Mouse (Mus musculus): Measurements from ENCODE around the gene Sdc1.

Gene Sdc1

DNA sequence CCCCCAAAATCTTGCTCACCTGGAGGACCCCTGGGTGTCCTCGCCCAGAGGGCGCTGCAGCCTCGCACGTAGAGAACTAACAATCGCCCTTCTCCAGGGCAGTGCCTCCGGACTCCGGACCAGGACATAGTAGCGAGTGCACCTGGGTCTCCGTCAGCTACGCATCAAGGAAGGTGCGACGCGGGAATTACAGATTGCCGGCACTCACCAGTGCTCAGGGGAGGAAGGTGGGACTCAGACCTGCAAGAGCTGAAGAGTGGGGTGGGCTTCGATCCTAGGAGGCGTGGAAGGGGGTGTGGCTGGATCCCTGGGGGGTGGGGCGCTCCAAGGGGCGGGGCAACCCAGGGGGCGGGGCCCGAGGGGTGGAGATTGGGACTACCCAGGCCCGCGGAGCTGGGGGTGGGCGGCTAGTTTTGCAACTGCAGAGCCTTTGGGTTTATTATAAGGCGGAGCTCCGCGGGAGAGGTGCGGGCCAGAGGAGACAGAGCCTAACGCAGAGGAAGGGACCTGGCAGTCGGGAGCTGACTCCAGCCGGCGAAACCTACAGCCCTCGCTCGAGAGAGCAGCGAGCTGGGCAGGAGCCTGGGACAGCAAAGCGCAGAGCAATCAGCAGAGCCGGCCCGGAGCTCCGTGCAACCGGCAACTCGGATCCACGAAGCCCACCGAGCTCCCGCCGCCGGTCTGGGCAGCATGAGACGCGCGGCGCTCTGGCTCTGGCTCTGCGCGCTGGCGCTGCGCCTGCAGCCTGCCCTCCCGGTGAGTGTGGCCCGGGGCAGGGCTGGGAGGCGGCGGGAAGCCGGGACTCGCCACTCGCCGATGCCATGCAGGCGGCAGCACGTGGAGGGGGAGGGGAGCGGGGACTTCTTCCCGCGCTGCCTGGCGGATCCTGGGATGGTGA, at the start of gene Sdc1:
TSS of gene Sdc1 (plus strand) at position 378 of the 898 bp plus-strand sequence.
- DNase-seq: peak; percentile 56 to 69

DNA sequence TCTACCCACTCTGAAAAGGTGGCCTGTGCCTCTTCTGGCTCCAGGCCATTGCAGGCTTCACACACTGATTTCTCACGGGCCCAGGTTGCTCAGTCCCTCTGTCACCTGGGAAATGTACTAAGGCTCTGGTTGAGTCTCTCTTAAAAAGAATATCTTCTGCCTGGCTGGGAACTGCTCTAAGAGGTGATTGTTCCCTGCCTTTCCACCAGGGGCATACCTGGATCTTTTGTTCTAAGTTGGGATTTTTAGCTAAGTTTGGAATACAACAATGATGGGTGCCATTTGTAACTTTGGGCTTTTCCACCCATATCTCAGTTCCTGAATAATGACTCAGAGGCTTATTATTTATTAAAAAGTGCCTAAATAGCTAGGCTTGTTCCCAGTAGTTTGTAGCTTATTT, 44.2 kb upstream of the Sdc1 start:
- no peak for DNase-seq

DNA sequence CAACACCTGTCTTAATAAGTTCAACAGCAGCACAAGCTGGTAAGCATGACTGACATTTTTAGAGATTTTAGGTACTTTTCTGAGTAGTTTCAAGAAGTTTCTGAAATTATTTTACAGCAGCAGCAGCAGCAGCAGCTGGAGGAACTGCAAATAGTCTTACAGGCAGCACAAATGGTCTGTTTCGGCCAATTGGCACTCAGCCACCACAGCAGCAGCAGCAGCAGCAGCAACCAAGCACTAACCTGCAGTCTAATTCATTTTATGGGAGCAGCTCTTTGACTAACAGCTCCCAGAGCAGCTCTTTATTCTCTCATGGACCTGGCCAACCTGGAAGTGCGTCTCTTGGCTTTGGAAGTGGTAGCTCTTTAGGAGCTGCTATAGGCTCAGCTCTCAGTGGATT, 42.4 kb upstream of the Sdc1 start:
- peak; percentile 7 to 14 for DNase-seq

DNA sequence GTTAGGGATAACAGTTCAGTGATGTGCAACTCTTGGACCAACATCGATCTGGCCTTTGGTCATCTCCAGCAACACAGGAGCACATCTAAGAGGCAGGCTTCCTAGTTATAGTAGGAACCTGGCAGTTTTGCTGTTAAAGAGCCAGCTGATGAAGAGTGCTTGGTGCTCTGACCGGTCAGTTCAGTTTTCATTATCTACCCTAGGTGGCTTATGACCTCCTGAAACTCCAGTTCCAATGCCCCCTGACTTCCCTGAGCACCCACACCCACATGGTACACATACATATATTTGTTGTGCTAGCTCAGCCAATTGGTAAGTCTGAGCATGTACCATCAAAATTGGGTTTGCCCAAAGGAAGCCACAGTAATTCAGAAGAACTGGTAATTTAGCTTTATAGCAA, 17.5 kb upstream of the Sdc1 start:
- no peak for DNase-seq

DNA sequence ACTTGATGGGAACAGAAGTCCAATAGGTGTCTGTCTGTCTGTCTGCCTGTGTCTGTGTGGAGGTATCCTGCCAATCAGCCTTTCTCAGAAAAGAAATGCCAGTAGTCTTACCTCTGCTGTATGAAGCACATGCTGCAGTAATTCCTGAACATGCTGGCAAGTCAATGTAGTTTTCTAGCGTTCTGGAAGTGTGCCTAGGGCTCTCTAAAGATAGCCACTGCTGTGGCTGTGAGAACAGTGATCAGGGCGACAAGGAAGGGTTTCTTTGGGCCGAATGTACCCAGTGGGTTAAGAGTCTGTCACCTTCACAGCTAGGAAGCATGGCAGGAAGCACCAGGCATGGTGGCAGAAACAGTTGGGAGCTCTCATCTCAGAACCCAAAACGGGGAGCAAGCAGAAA, 17.0 kb upstream of the Sdc1 start:
- no peak for DNase-seq

DNA sequence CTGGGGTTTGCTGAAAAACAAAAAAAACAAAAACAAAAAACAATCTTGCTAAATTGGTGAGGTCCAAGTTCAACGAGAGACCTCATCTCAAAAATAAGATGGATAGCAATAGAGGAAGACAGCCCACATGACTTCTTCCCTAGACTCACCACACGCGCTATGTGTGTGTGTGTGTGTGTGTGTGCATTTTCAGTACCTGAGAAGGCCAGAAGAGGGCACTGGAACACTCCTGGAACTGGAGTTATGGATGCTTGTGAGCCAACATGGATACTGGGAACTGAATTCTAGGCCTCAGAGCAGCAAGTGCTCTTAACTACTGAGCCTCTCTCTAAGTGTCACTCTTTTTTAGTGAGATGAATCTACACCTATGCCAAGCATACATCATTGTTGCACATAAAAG, 13.1 kb upstream of the Sdc1 start:
- DNase-seq: no peak

DNA sequence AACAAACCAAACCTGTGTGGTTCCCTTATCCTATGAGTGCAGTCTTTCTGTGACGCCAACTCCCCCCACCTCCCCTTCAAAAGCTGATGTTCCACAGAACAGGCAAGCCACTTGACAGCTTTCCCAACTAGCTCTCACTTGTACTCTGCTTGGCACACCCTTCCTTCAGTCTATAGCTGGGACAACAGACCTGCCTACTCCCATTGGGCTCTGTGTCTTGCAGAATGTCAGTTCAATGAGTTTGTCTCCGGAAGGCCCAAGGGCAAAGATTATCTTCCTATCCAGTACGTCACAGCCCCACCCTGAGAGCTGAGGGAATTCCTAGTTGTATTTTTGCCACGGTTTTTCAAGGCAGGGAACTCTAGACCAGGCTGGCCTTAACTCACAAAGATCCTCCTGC, 12.0 kb upstream of the Sdc1 start:
- DNase-seq: no peak

DNA sequence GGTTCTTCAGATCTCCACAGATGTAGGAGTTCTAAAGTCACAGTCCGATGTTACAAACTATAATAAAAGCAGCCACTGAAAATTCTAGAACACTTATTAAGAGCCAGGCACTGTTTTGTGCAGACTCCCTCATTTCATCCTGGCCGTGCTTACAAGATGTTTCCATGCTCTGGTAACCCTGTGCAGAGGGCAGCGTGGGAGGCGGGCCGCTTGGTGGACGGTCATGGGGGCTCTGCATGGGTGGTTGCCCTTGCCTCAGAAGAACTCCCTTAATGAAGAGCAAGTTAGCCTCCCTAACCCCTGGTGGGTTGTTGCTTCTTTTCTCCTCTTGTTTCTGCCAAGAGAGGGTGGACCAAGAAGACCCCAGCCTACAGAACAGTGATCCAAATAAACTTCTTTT, 11.3 kb upstream of the Sdc1 start:
- DNase-seq: peak in 1 of 2 experiments; percentile 1

DNA sequence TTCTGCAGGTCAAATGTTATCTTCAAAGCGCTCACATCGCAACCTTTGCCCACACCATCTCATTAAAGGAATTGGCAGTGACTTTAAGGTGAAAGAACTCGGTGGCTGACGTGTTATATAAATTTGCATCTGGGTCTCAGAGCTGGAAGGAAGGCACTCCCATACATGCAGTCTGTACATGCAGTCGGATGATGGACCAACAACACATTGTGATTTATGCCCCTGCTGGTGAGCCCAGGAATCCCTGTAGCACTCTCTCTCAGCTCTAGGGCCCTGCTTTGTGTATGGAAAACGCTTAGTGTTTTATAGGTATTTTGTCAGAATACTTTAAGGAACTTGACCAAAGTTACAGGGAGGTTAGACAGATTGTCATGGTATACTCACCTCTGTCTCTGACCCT, 10.6 kb upstream of the Sdc1 start:
- peak in 1 of 2 experiments; percentile 0 for DNase-seq

DNA sequence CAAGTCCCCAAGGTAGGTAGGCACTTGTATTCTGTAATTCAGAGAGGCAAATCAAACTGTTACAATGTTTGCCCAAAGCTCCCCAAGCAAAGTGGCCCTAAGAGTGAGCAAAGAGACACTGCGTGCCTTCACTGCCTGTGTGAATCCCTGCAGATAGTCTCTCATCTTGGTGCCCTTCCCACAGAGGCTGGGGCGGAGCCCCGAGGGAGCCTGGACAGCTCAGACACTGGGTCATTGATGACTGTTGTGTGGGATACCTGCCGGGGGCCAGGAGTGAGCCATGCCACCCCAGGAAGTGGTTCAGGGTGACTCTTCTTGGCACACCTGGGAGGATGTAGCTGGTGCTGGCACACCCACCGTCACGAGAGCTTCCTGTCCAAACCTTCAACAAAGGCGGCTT, 10.1 kb upstream of the Sdc1 start:
- peak in 1 of 2 experiments; percentile 0 for DNase-seq

DNA sequence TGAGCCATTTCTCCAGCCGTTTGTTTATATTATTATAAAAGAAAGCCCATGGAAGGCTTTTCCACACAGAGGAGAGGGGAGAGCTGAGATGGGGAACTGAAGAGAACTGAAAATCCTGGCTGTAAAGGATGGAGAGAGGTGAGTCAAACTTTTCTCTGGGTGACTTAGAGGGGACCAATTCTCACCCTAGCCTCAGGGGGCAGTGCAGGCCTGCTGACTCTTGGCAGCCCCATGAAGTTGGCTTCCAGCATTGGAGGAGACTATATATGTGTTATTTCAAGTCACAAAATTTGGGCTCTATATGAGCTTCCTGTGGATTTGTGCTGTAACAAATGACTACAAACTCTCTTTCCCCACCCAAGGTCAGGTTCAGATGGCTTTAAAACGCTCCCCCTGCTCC, 8.5 kb upstream of the Sdc1 start:
- no peak for DNase-seq

DNA sequence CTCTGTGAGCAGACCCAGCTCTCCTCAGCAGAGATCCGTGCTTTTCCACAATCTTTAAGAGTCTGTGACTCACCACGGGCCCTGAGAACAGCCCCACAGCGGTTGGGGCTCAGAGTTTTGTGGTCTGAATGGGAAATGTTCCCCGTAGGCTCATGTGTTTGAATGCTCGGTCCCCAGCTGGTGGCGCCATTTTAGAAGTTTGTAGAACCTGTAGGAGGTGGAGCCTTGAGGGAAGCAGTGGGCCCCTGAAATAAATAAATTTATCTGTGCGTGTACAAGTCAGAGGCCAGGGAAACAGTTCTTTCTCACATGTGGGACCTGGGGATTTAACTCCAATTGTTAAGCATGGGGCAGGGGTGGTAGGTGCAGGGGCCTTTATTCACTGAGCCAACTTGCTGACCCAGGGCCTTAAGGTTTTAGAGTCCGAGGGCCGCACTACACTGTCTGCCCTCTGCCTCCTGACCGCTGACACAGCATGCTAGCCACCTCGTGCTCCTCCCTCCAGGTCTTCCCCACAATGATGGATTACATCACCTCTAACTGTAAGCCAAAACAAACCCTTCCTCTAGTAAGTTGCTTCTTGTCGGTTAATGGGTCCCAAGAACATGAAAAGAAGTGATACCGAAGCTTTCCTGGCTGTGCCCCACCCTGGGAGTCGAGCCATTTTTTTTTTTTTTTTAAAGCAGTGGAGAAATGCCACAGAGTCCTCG, 6.7 kb upstream of the Sdc1 start:
- DNase-seq: peak; percentile 32 to 43

DNA sequence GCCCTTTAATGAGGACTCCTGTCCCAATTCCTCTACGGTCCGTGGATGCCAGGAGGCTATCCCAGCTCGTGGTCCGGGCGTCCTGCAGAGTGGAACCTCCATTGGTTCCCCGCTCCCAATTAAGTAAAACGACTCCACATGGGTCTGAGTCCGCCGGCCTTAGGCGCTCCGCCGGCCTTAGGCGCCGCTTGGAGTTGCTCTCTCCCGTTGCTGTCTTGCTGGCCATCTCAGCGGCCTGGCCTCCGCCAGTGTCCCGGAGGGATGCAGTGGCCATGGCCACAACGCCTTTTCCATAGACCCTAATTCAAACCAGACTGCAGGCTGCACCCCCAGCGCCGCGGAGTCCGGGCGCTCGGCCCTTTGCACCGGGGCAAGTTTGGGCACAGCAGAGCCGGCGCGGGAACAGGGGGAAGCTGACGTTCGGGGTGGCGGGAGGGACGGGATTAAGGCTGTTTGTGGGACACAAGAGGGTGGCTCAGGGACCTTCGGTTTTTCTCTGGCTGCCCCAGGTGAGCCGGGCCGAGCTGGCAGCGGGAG, 789 bp downstream of the Sdc1 start:
- no peak for DNase-seq

DNA sequence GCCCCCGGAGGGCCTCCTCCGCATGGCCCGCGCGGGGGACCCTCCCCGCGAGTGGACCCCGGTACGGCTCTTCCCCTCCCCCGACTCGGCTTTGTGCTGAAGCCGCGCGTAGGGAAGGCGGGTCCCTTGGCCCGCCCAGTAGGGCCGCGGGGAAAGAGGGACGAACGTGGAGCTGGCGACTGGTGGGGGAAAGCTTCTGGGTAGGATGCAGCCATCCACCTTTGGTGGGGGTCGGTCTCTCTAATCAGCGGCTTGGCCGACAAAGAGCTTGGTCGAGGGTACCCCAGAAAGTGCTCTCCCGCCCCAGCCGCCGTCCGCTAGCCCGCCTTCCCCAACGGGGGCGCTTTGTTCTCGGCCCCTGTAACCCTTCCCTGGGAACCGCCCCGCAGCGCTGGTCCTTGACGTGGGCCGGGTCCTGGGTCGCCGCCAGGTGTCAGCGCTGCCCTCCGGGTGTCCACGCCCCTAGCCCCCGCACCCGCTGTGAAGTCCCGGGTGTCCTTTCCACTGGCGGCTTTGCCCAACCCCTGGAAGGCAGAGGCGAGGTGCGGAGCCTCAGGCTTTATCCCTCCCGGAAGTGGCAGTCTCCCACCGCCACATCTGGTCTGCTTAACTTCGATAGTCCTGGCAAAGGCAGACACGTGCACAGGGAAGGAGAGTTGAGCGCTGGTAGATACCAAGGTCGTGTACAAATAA, 1.5 kb downstream of the Sdc1 start:
- peak in 1 of 2 experiments; percentile 29 for DNase-seq

DNA sequence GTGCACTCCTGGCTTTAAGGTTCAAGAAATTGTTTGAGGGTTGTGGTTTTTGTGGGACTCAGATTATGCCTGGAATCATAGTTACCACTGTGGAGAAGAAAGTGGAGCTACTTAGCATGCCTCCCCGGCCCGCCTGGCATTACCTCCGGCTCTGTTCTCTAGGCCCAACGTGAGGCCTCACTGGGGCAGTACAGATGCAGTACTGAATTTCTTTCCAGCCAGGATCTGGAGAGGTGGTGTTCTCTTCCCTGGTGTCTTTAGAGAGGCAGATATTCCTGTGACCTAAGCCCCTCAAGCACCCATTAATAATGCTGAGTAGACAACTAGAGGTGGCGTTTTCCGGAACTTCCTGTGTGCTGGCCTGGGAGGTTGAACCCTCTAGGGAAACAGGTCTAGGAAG, 2.2 kb downstream of the Sdc1 start:
- no peak for DNase-seq

DNA sequence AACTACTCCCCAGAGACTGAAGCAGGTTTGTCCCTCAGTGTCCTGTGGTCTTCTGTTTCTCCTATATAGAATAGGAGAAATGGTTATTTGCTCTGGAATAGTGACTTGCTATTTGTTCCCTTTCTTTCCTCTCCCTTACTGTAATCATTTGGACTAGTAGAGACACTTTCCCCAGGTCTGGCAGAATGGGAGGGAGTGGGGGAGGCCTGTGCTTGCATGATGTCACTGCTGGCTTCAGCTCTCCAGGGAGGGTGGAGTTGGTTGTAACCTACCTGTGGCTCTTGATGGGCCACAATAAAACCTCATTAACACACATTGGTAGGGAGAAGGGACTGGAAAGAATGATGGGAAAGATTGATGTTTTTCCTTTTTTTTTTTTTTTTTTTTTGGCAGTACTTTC, 3.1 kb downstream of the Sdc1 start:
- DNase-seq: no peak

DNA sequence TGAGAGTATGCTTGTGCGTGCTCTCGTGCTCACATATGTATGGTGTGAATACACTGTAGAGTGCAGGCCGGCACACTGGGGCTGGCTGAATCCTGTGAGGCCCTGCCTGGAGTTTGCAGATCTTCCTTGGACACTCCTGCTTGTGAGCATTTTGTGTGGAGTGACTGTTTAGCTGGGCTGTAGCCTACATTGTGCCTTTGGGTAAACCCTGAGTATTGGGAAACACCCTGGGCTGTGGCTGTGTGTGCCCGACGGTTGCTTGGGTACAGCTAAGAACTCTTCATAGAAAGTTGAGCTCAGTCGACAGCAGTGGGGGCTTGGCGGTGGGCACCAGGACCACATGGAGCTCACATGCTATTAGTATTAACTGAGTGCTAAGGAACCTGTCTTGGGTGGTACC, 5.1 kb downstream of the Sdc1 start:
- no peak for DNase-seq

DNA sequence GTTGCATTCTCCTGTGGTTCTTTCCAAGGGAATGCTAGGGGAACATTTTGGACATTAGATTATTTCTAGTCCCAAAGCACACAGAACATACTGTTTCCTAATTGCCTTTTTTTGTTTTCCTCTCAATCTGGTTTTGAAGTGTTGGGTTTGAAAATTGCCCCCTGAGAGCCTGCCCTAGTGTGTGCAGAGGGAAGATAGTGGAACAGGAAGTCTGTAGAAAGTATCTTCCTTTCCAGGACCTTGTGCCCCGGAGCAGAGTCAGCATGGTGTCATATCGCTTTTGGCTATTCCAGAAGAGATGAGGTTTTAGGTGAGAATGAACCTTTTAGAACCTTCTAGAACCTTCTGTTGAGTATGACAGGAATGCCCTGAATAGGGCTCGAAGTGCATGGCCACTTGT, 5.6 kb downstream of the Sdc1 start:
- DNase-seq: no peak

DNA sequence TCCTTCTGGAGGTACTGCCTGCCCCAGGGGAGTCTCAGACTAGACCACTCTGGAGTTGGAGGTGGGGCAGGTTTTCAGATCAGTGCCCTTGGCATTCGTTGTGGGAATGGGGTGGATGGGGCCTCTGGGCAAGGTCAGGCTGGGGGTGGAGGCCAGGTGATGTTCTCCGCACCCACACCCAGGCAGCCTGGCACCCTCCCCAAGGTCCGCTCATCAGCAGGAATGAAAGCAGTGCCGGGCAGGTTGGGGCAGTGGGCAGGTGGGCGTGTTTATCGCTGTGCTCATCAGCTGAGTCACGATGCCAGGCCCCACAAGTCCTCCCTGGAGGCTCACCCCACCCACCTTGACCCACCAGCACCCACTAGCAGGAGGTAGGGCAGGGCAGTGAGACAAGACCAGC, 7.0 kb downstream of the Sdc1 start:
- DNase-seq: no peak

DNA sequence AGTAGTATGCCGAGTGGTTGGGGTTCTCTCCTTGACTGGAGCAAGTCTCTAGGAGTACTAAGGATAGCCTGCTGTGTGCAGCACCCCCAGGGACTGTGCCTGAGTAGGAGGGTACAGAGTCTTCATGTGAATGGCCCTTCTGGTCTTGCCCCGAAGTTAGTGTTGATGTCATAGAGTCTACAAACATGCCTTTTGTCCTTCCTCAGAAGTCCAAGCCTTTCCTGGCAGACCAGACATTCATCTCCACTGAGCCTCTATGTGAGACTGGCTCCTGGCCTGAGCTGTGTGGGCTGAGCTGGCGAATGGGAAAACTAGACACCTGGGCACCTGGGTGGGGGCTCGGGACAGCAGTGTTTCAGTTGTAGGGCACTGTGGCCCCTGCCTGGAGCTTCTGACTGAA, 8.7 kb downstream of the Sdc1 start:
- no peak for DNase-seq

DNA sequence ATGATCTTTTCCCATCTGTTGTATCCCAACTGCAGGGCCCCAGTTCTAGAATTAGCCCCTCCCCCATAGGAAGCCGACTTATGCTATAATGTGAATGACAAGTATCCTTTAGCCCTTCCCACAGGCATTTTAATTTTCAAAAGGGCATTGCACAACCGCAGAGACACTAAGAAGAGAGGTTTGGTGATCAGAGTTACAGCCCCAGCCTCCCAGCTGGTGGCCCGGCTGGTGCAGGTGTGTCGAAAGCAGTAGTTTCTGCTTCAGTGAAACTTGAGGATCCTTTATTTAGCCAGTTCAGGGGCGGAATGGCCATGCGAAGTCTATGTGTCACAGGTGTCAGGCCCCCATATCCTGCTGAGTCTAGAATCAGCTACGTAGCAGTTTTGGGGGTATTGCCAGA, 10.0 kb downstream of the Sdc1 start:
- DNase-seq: no peak

DNA sequence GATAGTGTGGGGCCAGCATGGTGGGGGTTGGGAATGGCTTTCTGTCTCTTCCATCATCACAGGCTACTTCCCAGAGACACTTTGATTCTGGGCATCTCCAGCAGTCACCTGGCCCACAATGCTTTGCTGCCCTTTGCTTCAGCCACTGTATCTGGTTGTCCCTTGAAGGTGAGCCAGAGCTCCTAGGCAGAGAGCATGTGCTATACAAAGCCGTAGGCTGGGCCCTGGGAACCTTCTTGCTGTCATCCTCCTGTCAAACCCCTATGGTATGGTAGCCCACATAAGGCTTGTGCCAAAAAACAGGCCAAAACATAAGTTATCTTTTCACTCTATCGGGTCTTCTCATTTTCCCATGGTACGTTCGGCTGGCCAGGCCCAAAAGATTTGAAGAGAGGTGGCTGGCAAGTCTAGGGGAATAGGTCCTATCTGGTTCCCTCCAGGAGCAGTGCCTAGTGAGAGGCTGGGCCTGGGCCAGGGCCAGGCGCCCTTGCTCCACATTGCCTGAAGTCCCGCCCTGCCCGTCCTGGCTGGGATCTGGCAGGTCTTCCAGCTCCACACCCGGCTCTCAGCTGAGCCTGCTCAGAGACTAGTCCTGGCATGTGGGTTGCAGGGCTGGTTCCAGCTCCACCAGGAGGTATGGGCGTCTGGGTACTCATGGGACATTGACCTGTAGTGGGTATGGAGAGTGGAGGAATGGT, 10.7 kb downstream of the Sdc1 start:
- DNase-seq: peak; percentile 52 to 76

DNA sequence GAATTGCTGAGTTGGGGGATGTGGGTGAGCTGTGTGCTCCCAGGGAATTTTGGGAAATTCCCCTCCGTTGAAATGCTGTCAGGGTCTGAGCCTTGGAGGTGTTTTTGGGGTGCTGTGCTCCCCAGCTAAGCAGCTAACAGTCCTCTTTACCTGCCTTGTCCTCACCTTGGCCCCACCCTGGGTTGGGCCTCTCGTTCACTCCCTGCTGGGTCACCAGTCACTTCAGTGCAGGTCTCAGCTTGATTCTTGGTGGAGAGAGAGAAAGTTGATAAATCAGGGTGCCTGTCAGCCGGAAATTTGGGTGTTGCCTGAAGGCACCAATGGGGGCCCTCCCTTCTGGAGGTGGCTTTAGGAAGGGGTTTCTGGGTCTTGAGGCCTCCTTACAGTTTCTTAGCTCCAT, 11.4 kb downstream of the Sdc1 start:
- DNase-seq: no peak
